Mouse (Mus musculus) limb, embryonic 12.5 days (tissue): ENCODE data around the gene Cnga4. TPM values are rescaled to one million over a fixed set of nuclear protein-coding genes. Genes with fewer than 3 reads are reported as not detected.

ENCODE experiments used
- ATAC-seq: fragments of 200-750 bp; cut with Nextera tagmentation; 2 replicates; pipeline ENCODE4 v1.8.0; 2017; ENCODE audit warnings: low read depth, moderate TSS enrichment; ENCODE audit not compliant: insufficient number of reproducible peaks, insufficient read depth, low FRiP score, low TSS enrichment
- H3K27ac ChIP-seq: fragments of 300-500 bp; sonication (generic); 2 replicates; pipeline ENCODE4 v1.5.1; 2016; ENCODE audit warnings: mild to moderate bottlenecking, moderate library complexity
- H3K27me3 ChIP-seq: fragments of 300-500 bp; sonication (generic); 2 replicates; pipeline ENCODE4 v1.6.1; 2016; ENCODE audit warnings: mild to moderate bottlenecking, moderate library complexity
- H3K36me3 ChIP-seq: fragments of 300-500 bp; sonication (generic); 2 replicates; pipeline ENCODE4 v1.6.1; 2016; ENCODE audit warnings: mild to moderate bottlenecking, moderate library complexity
- H3K4me1 ChIP-seq: fragments of 300-500 bp; sonication (generic); replicated peaks from 2 replicates; pipeline ENCODE4 v1.6.1; 2016
- H3K4me2 ChIP-seq: fragments of 300-500 bp; sonication (generic); 2 replicates; pipeline ENCODE4 v1.6.1; 2016; ENCODE audit warnings: mild to moderate bottlenecking, moderate library complexity
- H3K4me3 ChIP-seq: fragments of 300-500 bp; sonication (generic); replicated peaks from 2 replicates; pipeline ENCODE4 v1.5.1; 2016; ENCODE audit warnings: mild to moderate bottlenecking
- H3K9ac ChIP-seq: fragments of 300-500 bp; sonication (generic); replicated peaks from 2 replicates; pipeline ENCODE4 v1.6.1; 2016; ENCODE audit warnings: mild to moderate bottlenecking, moderate library complexity
- H3K9me3 ChIP-seq: fragments of 300-500 bp; sonication (generic); 2 replicates; pipeline ENCODE4 v1.6.1; 2016; ENCODE audit warnings: mild to moderate bottlenecking, moderate library complexity
- WGBS: fragments of 180-500 bp; shearing (Covaris S2); methylation state at CpG from one replicate; pipeline ENCODE4 v1.1.7; 2016; 5-methylcytosine and 5-hydroxymethylcytosine counted together
- polyA plus RNA-seq: library from polyadenylated mRNA; unstranded; fragments of >200 nt; fragmentation: Nextera tagmentation; extraction: Ambion mirVana; gene quantifications from 2 replicates; pipeline ENCODE4 v1.2.1, GENCODE M21; 2016

Cnga4 gene
- polyA plus RNA-seq, 1 experiment from 2014 or later = not detected

- Histone ChIP-seq H3K27me3 (peaks cover 3% of the 10 kb centered on the region; the same call in 1 of the 2 replicates), H3K36me3 (no peaks in the 10 kb centered on the region), H3K9me3 (no peaks in the 10 kb centered on the region), H3K27ac (no peak overlapping the region), H3K9ac (no peak overlapping the region), H3K4me2 (no peak overlapping the region), H3K4me3 (no peak overlapping the region), H3K4me1 (no peaks in the 10 kb centered on the region)
- WGBS = 91% methylated on average over 7 of the region's 7 CpGs
- ATAC-seq = no peak
Measured at GRCm38 (mm10) chr7:105416529-105416928, 12.2 kb downstream of the Cnga4 start.

DNA sequence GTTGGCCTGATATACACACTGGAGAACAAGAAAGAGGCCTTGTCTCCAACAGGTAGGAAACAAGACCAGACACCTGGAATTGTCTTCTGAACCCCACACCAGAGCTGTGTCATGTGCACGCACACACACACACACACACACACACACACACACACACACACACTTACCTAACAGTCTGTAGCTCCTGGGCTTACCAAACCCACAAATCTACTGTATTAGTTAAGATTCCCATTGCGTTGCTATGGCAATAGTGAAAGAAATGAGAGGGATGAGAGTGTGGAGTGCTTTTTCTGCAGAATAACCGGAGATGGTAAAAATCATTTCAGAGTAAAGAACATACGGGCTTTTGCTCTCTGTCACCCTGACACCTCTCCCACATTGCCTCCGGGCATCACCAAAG, 13.7 kb downstream of the Cnga4 start:
- 78% methylated on average over 5 of the region's 5 CpGs for WGBS
- H3K4me3 ChIP-seq = no peak overlapping the region
- no peaks in the 10 kb centered on the region for H3K9me3 ChIP-seq
- no peak overlapping the region for H3K4me2 ChIP-seq
- no peaks in the 10 kb centered on the region for H3K36me3 ChIP-seq
- peaks cover 3% of the 10 kb centered on the region; the same call in 1 of the 2 replicates for H3K27me3 ChIP-seq
- H3K27ac ChIP-seq = no peak overlapping the region
- no peak for ATAC-seq
- H3K9ac ChIP-seq = no peak overlapping the region
- H3K4me1 ChIP-seq = no peaks in the 10 kb centered on the region

GRCm38 (mm10) chr7:105420903-105421302, 16.5 kb downstream of the Cnga4 start:
- Histone ChIP-seq H3K9ac (no peak overlapping the region), H3K27me3 (peaks cover 27% of the 10 kb centered on the region), H3K4me2 (no peak overlapping the region), H3K9me3 (no peaks in the 10 kb centered on the region), H3K36me3 (no peaks in the 10 kb centered on the region), H3K27ac (no peak overlapping the region), H3K4me1 (peaks cover 7% of the 10 kb centered on the region), H3K4me3 (no peak overlapping the region)
- no peak for ATAC-seq
- 48% methylated on average over 2 of the region's 2 CpGs for WGBS

DNA sequence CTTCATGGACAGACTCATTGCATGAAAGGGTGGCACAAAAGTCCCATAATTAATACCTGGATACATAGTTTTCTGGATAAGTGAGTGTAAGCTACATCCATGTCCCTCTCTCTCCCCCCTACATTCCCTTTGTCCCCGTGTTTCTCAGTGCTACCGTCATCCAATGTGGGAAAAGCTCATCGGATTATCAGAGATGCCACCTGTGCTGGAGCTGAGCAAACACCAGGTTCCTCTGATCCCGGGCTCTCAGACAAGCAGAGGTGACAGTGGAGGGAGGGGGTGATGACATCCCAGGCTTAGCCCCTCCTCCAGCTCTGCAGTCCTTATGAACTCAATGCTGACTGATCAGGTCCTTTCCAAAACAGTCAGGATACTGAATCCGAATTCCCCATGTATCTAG, 20.0 kb downstream of the Cnga4 start:
- H3K36me3 ChIP-seq = no peaks in the 10 kb centered on the region
- no peak overlapping the region for H3K4me2 ChIP-seq
- no peak overlapping the region for H3K9ac ChIP-seq
- ATAC-seq = no peak
- 17% methylated on average over 5 of the region's 5 CpGs for WGBS
- H3K9me3 ChIP-seq = no peaks in the 10 kb centered on the region
- no peak overlapping the region for H3K27ac ChIP-seq
- peaks cover 53% of the 10 kb centered on the region for H3K27me3 ChIP-seq
- H3K4me1 ChIP-seq = peaks cover 11% of the 10 kb centered on the region
- H3K4me3 ChIP-seq = no peak overlapping the region

DNA sequence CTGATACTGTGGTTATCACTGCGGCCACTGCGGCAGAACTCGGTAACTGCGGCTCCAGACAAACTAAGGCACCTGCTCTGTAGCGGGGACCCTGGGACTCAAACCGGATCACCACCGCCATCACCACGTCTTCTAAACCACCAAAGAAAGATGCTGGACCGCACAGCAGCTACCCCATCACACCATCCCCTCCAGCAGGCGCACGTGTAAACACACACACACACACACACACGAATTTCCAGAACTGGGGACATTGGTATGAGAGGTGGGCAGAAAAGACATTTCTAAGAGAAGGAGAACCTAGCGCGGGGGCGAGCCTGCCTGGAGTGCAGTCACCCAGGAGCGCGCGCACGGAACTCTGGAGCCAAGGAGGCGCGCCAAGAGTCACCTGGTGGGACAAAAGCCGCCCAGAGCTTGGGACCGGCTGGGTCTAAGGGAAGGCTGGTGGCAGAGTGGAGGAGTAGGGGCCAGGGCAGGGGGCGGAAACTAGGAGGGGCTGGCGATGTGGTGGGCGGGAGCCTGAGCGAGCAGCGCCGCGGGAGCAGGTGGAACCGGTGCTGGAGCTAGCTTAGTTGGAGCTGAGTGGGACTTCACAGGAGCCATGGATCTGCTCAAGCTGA, 21.2 kb downstream of the Cnga4 start, which contains the start of gene Cckbr:
Gene Cckbr, plus strand, starts transcription at position 308 of the 620 bp plus-strand sequence.
- peak; percentile 83 for ATAC-seq
- no peaks in the 10 kb centered on the region for H3K9me3 ChIP-seq
- H3K27me3 ChIP-seq = peaks cover 55% of the 10 kb centered on the region
- H3K27ac ChIP-seq = no peak within 1 kb of the TSS
- H3K9ac ChIP-seq = no peak within 1 kb of the TSS; the same call in 1 of the 2 replicates
- no peaks in the 10 kb centered on the region for H3K36me3 ChIP-seq
- peaks cover 11% of the 10 kb centered on the region for H3K4me1 ChIP-seq
- peak within 1 kb of the TSS; percentile 40 for H3K4me3 ChIP-seq
- WGBS = 2% methylated on average over 31 of the region's 31 CpGs
- peak within 1 kb of the TSS; percentile 77 for H3K4me2 ChIP-seq

- H3K27ac ChIP-seq = no peak overlapping the region
- 4% methylated on average over 11 of the region's 11 CpGs for WGBS
- H3K9me3 ChIP-seq = no peaks in the 10 kb centered on the region
- H3K27me3 ChIP-seq = peaks cover 55% of the 10 kb centered on the region
- peak overlapping the region; percentile 40 for H3K4me3 ChIP-seq
- peak; percentile 50; the same call in 1 of the 2 replicates for ATAC-seq
- no peak overlapping the region; the same call in 1 of the 2 replicates for H3K9ac ChIP-seq
- peaks cover 11% of the 10 kb centered on the region for H3K4me1 ChIP-seq
- no peaks in the 10 kb centered on the region for H3K36me3 ChIP-seq
- peak overlapping the region; percentile 77 for H3K4me2 ChIP-seq
Measured at GRCm38 (mm10) chr7:105426051-105426450, 21.7 kb downstream of the Cnga4 start.

DNA sequence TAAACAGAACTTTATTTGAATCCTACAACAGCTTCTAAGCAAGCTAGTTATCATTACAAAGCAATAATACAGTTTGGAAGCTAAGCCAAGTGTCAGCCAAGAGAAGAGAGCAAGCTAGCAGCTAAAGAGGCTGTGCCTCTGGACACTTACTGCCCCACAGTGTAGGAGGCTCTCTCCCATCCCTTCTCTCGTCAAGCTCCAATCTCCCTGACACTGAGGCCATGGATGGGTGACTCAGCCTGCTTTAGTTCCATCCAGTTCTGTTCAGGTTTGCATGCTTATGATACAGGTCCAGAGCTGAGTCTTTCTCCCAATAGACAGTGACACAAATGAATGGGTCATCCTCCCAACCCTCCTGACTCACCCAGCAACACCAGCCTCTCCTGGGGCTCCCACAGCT, 27.7 kb downstream of the Cnga4 start:
- no peak for ATAC-seq
- H3K9me3 ChIP-seq = no peaks in the 10 kb centered on the region
- H3K4me3 ChIP-seq = no peak overlapping the region
- H3K4me1 ChIP-seq = no peaks in the 10 kb centered on the region
- no peak overlapping the region for H3K4me2 ChIP-seq
- H3K27ac ChIP-seq = no peak overlapping the region
- no peak overlapping the region for H3K9ac ChIP-seq
- 39% methylated on average over 1 of the region's 1 CpGs for WGBS
- peaks cover 17% of the 10 kb centered on the region for H3K27me3 ChIP-seq
- H3K36me3 ChIP-seq = no peaks in the 10 kb centered on the region

DNA sequence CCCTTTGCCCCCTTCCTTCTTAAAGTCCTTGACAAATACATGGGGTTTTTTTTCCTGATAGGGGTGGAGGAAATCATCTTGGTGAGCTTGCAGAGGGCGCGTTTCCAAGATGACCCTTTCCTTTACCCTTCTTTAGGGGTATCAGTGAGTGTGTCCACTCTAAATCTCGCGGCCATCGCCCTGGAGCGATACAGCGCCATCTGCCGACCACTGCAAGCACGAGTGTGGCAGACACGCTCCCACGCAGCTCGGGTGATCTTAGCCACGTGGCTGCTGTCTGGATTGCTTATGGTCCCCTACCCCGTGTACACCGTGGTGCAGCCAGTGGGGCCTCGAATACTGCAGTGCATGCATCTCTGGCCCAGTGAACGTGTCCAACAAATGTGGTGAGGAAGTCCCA, 29.5 kb downstream of the Cnga4 start:
- H3K4me3 ChIP-seq = no peak overlapping the region
- H3K4me2 ChIP-seq = no peak overlapping the region
- H3K36me3 ChIP-seq = no peaks in the 10 kb centered on the region
- no peaks in the 10 kb centered on the region for H3K4me1 ChIP-seq
- ATAC-seq = no peak
- 83% methylated on average over 17 of the region's 17 CpGs for WGBS
- H3K9me3 ChIP-seq = no peaks in the 10 kb centered on the region
- no peak overlapping the region for H3K27ac ChIP-seq
- no peak overlapping the region for H3K9ac ChIP-seq
- H3K27me3 ChIP-seq = peaks cover 2% of the 10 kb centered on the region; the same call in 1 of the 2 replicates

- 83% methylated on average over 22 of the region's 22 CpGs for WGBS
- no peak overlapping the region for H3K4me2 ChIP-seq
- no peak overlapping the region for H3K4me3 ChIP-seq
- H3K4me1 ChIP-seq = no peaks in the 10 kb centered on the region
- H3K27ac ChIP-seq = no peak overlapping the region
- ATAC-seq = no peak
- no peaks in the 10 kb centered on the region for H3K36me3 ChIP-seq
- H3K9me3 ChIP-seq = no peaks in the 10 kb centered on the region
- no peak overlapping the region for H3K9ac ChIP-seq
- peaks cover 2% of the 10 kb centered on the region; the same call in 1 of the 2 replicates for H3K27me3 ChIP-seq
Measured at GRCm38 (mm10) chr7:105434798-105435197, 30.4 kb downstream of the Cnga4 start.

- Histone ChIP-seq H3K9ac (no peak overlapping the region), H3K9me3 (no peaks in the 10 kb centered on the region), H3K36me3 (no peaks in the 10 kb centered on the region), H3K27me3 (no peaks in the 10 kb centered on the region), H3K4me2 (no peak overlapping the region), H3K4me3 (no peak overlapping the region), H3K27ac (no peak overlapping the region), H3K4me1 (no peaks in the 10 kb centered on the region)
- no peak for ATAC-seq
- 64% methylated on average over 7 of the region's 7 CpGs for WGBS
Measured at GRCm38 (mm10) chr7:105437979-105438772, 33.8 kb downstream of the Cnga4 start.

- no peaks in the 10 kb centered on the region for H3K4me1 ChIP-seq
- WGBS = 65% methylated on average over 4 of the region's 4 CpGs
- no peak for ATAC-seq
Measured at GRCm38 (mm10) chr7:105441426-105441825, 37.1 kb downstream of the Cnga4 start.

More at GRCm38 (mm10) chr7:105441426-105441825, 37.1 kb downstream of the Cnga4 start:
- H3K4me2 ChIP-seq = no peak overlapping the region
- no peak overlapping the region for H3K27ac ChIP-seq
- no peaks in the 10 kb centered on the region for H3K9me3 ChIP-seq
- H3K36me3 ChIP-seq = no peaks in the 10 kb centered on the region
- H3K9ac ChIP-seq = no peak overlapping the region
- H3K27me3 ChIP-seq = no peaks in the 10 kb centered on the region
- no peak overlapping the region for H3K4me3 ChIP-seq
